Mouse (Mus musculus) layer of hippocampus, postnatal 14 days (tissue): ENCODE data around the gene Simc1. TPM values are rescaled to one million over a fixed set of nuclear protein-coding genes. Genes with fewer than 3 reads are reported as not detected.
A peak's percentile ranks its signal among the peaks of the same experiment; 100 is the strongest.

ENCODE experiments used
- DNase-seq, 2 experiments: peaks; one replicate each; pipeline ENCODE4 v3.0.0; 2021 to 2022; ENCODE audit warnings: low spot score in 2 of 2, mixed read lengths in 1 of 2
- microRNA-seq, 2 experiments: library from miRNA; unstranded; fragments of <30 nt; microRNA quantifications; one replicate each; pipeline ENCODE4 v1.2.0; 2021
- total RNA-seq, 2 experiments: library from RNA; stranded (reverse); gene quantifications; 2 replicates each; pipeline ENCODE4 v1.2.3; 2021

Gene Simc1
- total RNA-seq, 2 experiments from 2014 or later = 14.0 to 16.2 TPM

GRCm38 (mm10) chr13:54582126-54582525 is 78.5 kb downstream of the Simc1 start:
- DNase-seq = no peak

GRCm38 (mm10) chr13:54582860-54583259 is 79.3 kb downstream of the Simc1 start:
- DNase-seq = no peak

- no peak for DNase-seq
Observed at GRCm38 (mm10) chr13:54585831-54586230, 82.3 kb downstream of the Simc1 start.

GRCm38 (mm10) chr13:54589414-54589995 is 85.9 kb downstream of the Simc1 start:
- DNase-seq = no peak

- peak; percentile 96 to 98 for DNase-seq
Observed at GRCm38 (mm10) chr13:54589996-54590951, 86.7 kb downstream of the Simc1 start, which contains the start of the genes Nop16 and Higd2a. Gene Nop16, minus strand, starts transcription at chr13:54590090. Gene Higd2a, plus strand, starts transcription at chr13:54590207.

- no peak for DNase-seq
Observed at GRCm38 (mm10) chr13:54591776-54592356, 88.3 kb downstream of the Simc1 start.

GRCm38 (mm10) chr13:54593617-54594016 is 90.0 kb downstream of the Simc1 start:
- no peak for DNase-seq

GRCm38 (mm10) chr13:54596107-54596690 is 92.6 kb downstream of the Simc1 start:
- DNase-seq = no peak

- DNase-seq = no peak
Observed at GRCm38 (mm10) chr13:54596870-54597269, 93.3 kb downstream of the Simc1 start.

GRCm38 (mm10) chr13:54598622-54599143 is 95.1 kb downstream of the Simc1 start:
- DNase-seq = no peak

Small RNAs within 50 kb of the gene (microRNA-seq; reads per million reads assigned to microRNA genes)
- gene Gm24195 = 0 reads per million in 2 experiments

Other genes starting within 250 kb of the Simc1 start
- 100 to 1,000 TPM; 818 to 860 TPM for gene Cplx2, start 132.4 kb upstream of the Simc1 start, total RNA-seq
- 10 to 100 TPM; 37.1 to 44.4 TPM for gene Thoc3, start 34.9 kb upstream of the Simc1 start, total RNA-seq
- 100 to 1,000 TPM; 156 to 171 TPM for gene 4833439L19Rik, start 61.7 kb downstream of the Simc1 start, total RNA-seq
- 10 to 100 TPM; 35.4 to 39.6 TPM for gene Arl10, start 71.2 kb downstream of the Simc1 start, total RNA-seq
- gene Nop16, start 86.3 kb downstream of the Simc1 start, total RNA-seq = 10 to 100 TPM; 25.9 to 26.9 TPM
- gene Higd2a, start 86.4 kb downstream of the Simc1 start, total RNA-seq = 100 to 1,000 TPM; 170 to 186 TPM
- 100 to 1,000 TPM; 306 TPM for gene Cltb, start 107.6 kb downstream of the Simc1 start, total RNA-seq
- 10 to 100 TPM; 54.6 to 59.7 TPM for gene Faf2, start 118.0 kb downstream of the Simc1 start, total RNA-seq
- 100 to 1,000 TPM; 114 to 115 TPM for gene Rnf44, start 190.1 kb downstream of the Simc1 start, total RNA-seq
- under 1 TPM; 0.12 to 0.18 TPM for gene Cdhr2, start 197.7 kb downstream of the Simc1 start, total RNA-seq
- 100 to 1,000 TPM; 149 to 150 TPM for gene Gprin1, start 246.1 kb downstream of the Simc1 start, total RNA-seq